Mouse (Mus musculus) liver, embryonic 14.5 days (tissue): Measurements from ENCODE around the gene Bloc1s3. TPM values are rescaled to one million over a fixed set of nuclear protein-coding genes. Genes with fewer than 3 reads are reported as not detected.
A peak's percentile ranks its signal among the peaks of the same experiment; 100 is the strongest.

Experiments
- ATAC-seq: fragments of 200-750 bp; cut with Nextera tagmentation; 2 replicates; pipeline ENCODE4 v1.8.0; 2017; ENCODE audit warnings: moderate number of reproducible peaks, mild to moderate bottlenecking, moderate library complexity; ENCODE audit not compliant: insufficient read depth
- DNase-seq, 3 experiments: peaks; one replicate each; pipeline ENCODE4 v3.0.0-alpha.2; 2012 to 2013; ENCODE audit warnings: low read depth in 3 of 3, low spot score in 3 of 3
- H3K27ac ChIP-seq: fragments of 300-500 bp; sonication (generic); 2 replicates; pipeline ENCODE4 v1.5.1; 2014; ENCODE audit warnings: moderate library complexity, mild to moderate bottlenecking, control low read depth, inconsistent platforms
- H3K27me3 ChIP-seq: fragments of 300-500 bp; sonication (generic); 2 replicates; pipeline ENCODE4 v1.6.1; 2014; ENCODE audit warnings: mild to moderate bottlenecking, low read length, moderate library complexity; ENCODE audit not compliant: control insufficient read depth, insufficient read depth
- H3K36me3 ChIP-seq: fragments of 300-500 bp; sonication (generic); replicated peaks from 2 replicates; pipeline ENCODE4 v1.6.1; 2014; ENCODE audit warnings: low read depth; ENCODE audit not compliant: control insufficient read depth, insufficient read depth
- H3K4me1 ChIP-seq, 2 experiments: fragments of 200-500 bp in 1 of 2; fragments of 300-500 bp in 1 of 2; sonication (generic) in 1 of 2; replicated peaks; 2 replicates each; pipeline ENCODE4 v1.6.1; 2012 to 2014; ENCODE audit warnings: antibody characterized with exemption in 1 of 2, inconsistent platforms in 1 of 2, low read length in 1 of 2; ENCODE audit not compliant: control insufficient read depth in 2 of 2, insufficient read depth in 2 of 2
- H3K4me2 ChIP-seq: fragments of 300-500 bp; sonication (generic); 2 replicates; pipeline ENCODE4 v1.6.1; 2014; ENCODE audit warnings: low read depth, mild to moderate bottlenecking, control low read depth, moderate library complexity
- H3K4me3 ChIP-seq, 2 experiments: fragments of 200-500 bp in 1 of 2; fragments of 300-500 bp in 1 of 2; sonication (generic) in 1 of 2; 2 replicates each; pipeline ENCODE4 v1.5.1; 2012 to 2014; ENCODE audit warnings: low read depth in 2 of 2, low read length in 2 of 2, mild to moderate bottlenecking in 2 of 2, control low read depth in 1 of 2, inconsistent platforms in 1 of 2, moderate library complexity in 1 of 2; ENCODE audit not compliant: insufficient read depth in 1 of 2
- H3K9ac ChIP-seq: fragments of 300-500 bp; sonication (generic); replicated peaks from 2 replicates; pipeline ENCODE4 v1.6.1; 2014; ENCODE audit warnings: mild to moderate bottlenecking, control low read depth, moderate library complexity
- H3K9me3 ChIP-seq: fragments of 300-500 bp; sonication (generic); 2 replicates; pipeline ENCODE4 v1.6.1; 2016; ENCODE audit warnings: low read length, mixed read lengths; ENCODE audit not compliant: control insufficient read depth
- CTCF ChIP-seq: IDR thresholded peaks from 2 replicates; pipeline ENCODE4 v1.5.1; 2016; ENCODE audit warnings: antibody characterized with exemption, low read depth, control low read depth
- EP300 ChIP-seq: IDR thresholded peaks from 2 replicates; pipeline ENCODE4 v1.6.1; 2016; ENCODE audit warnings: antibody characterized with exemption, low read depth
- WGBS: fragments of 180-500 bp; shearing (Covaris S2); extraction: QIAGEN DNeasy Blood & Tissue Kit; methylation state at CpG from one replicate; pipeline ENCODE4 v1.1.7; 2014; ENCODE audit not compliant: insufficient replicate concordance; 5-methylcytosine and 5-hydroxymethylcytosine counted together
- polyA plus RNA-seq, 2 experiments: library from polyadenylated mRNA; depleted of rRNA in 1 of 2; stranded (reverse) in 1 of 2; unstranded in 1 of 2; fragments of >200 nt; fragmentation: Nextera tagmentation in 1 of 2; extraction: Ambion mirVana in 1 of 2; gene quantifications; 2 replicates each; pipeline versions ENCODE4 v1.2.1 to v1.2.3; 2012 to 2014

Gene Bloc1s3
- polyA plus RNA-seq, 2 experiments = 0.39 to 2.0 TPM

DNA sequence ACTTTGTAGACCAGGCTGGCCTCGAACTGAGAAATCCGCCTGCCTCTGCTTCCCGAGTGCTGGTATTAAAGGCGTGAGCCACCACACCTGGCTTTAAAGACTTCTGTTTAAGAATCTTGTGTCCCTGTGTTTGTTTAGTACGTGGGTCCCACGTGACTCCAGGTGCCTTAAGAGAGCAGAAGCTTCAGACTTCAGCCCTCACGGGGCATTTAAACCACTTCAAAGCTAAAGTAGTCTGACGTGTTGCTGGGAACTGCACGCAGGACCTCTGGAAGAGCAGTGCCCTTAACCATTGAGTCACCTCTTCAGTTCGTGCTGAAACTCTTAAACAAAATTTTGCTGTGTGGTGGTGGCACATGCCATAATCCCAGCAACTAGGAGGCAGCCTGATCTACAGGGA, 41.2 kb upstream of the Bloc1s3 start:
- H3K9ac ChIP-seq = no peak overlapping the region
- DNase-seq = no peak
- TF ChIP-seq CTCF (no peak), EP300 (no peak)
- no peaks in the 10 kb centered on the region for H3K27me3 ChIP-seq
- ATAC-seq = no peak
- peaks cover 13% of the 10 kb centered on the region; the same call in 1 of the 2 replicates for H3K36me3 ChIP-seq
- peaks cover 0 to 16% of the 10 kb centered on the region in 2 experiments; a peak in 3 of 4 replicates for H3K4me1 ChIP-seq
- WGBS = 91% methylated on average over 10 of the region's 10 CpGs
- H3K4me2 ChIP-seq = no peak overlapping the region
- H3K4me3 ChIP-seq = no peak overlapping the region
- no peaks in the 10 kb centered on the region for H3K9me3 ChIP-seq
- H3K27ac ChIP-seq = no peak overlapping the region

- DNase-seq (no peak), ATAC-seq (no peak)
- no peak for TF ChIP-seq EP300
- TF ChIP-seq CTCF = no peak
- H3K27me3 ChIP-seq = no peaks in the 10 kb centered on the region
- 79% methylated on average over 2 of the region's 2 CpGs for WGBS
- H3K4me2 ChIP-seq = no peak overlapping the region
- H3K27ac ChIP-seq = no peak overlapping the region
- H3K4me3 ChIP-seq = no peak overlapping the region
- H3K36me3 ChIP-seq = no peaks in the 10 kb centered on the region; the same call in 1 of the 2 replicates
- H3K4me1 ChIP-seq = peaks cover 0 to 16% of the 10 kb centered on the region in 2 experiments
- no peak overlapping the region for H3K9ac ChIP-seq
- H3K9me3 ChIP-seq = no peaks in the 10 kb centered on the region
Measured at GRCm38 (mm10) chr7:19547344-19547969, 39.3 kb upstream of the Bloc1s3 start.

GRCm38 (mm10) chr7:19546007-19546406, 37.8 kb upstream of the Bloc1s3 start:
- H3K4me3 ChIP-seq = no peak overlapping the region
- H3K4me1 ChIP-seq = peaks cover 0 to 11% of the 10 kb centered on the region in 2 experiments
- no peak for DNase-seq
- 74% methylated on average over 3 of the region's 3 CpGs for WGBS
- no peak overlapping the region for H3K9ac ChIP-seq
- ATAC-seq = no peak
- H3K4me2 ChIP-seq = no peak overlapping the region
- no peak for TF ChIP-seq EP300
- no peak for TF ChIP-seq CTCF
- no peaks in the 10 kb centered on the region for H3K9me3 ChIP-seq
- no peak overlapping the region for H3K27ac ChIP-seq
- no peaks in the 10 kb centered on the region for H3K27me3 ChIP-seq
- H3K36me3 ChIP-seq = no peaks in the 10 kb centered on the region; the same call in 1 of the 2 replicates

DNA sequence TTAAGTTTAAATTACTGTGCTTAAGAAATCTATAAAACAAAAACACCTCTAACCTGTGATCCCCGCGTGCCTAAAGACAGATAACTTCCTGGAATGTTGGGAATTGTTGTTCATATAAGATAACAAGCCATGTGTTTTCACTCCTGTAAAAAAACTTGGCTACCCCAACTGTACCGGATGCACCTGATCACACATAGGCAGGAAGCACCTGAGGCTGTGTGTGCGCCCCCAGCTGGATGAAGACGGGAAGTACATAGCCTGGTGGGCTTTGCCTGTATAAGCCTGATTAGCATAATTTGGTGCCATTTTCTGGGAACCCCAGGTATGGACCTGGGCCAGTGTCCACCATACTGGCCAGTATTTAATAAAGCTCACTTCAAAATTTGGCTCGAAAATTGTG, 35.4 kb upstream of the Bloc1s3 start:
- H3K9ac ChIP-seq = no peak overlapping the region

DNA sequence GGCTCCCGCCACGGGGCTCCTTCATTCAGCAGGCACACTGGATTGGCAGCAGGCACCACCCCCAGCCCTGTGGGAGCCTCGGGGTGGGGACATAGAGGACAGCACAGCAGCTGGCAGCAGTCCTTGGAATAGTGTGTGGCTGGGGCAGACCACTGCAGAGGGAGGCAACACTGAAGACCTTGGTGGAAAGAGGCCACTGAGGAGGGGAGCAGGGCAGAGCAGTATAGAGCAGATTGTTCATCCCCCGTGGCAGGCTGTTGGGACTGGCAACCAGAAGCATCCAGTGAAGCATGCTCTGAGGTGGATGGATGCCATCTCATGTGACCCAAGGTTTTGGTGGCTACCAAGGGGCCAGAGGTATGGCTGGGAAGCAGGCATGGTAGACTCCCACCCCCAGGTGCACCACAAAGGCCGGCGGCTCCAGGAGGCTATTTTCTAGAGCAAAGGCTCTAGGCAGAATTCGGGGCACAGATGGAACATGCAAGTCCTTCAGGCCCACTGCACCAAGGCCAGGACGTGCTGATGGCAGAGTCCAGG, 34.1 kb upstream of the Bloc1s3 start:
- H3K4me3 ChIP-seq = no peak overlapping the region
- no peaks in the 10 kb centered on the region for H3K9me3 ChIP-seq
- H3K4me1 ChIP-seq = peaks cover 0 to 9% of the 10 kb centered on the region in 2 experiments
- no peak overlapping the region for H3K4me2 ChIP-seq
- 61% methylated on average over 8 of the region's 8 CpGs for WGBS
- TF ChIP-seq EP300 (no peak), CTCF (no peak)
- H3K36me3 ChIP-seq = no peaks in the 10 kb centered on the region; the same call in none of the 2 replicates
- DNase-seq (no peak), ATAC-seq (no peak)
- H3K9ac ChIP-seq = no peak overlapping the region
- no peak overlapping the region for H3K27ac ChIP-seq
- no peaks in the 10 kb centered on the region for H3K27me3 ChIP-seq

More for the DNA sequence above, 35.4 kb upstream of the Bloc1s3 start:
- no peaks in the 10 kb centered on the region for H3K27me3 ChIP-seq
- H3K4me1 ChIP-seq = peaks cover 0 to 9% of the 10 kb centered on the region in 2 experiments
- 45% methylated on average over 6 of the region's 6 CpGs for whole genome bisulfite sequencing
- DNase-seq (no peak), ATAC-seq (no peak)
- no peak overlapping the region for H3K4me2 ChIP-seq
- TF ChIP-seq CTCF = peak; percentile 73
- TF ChIP-seq EP300 = no peak
- no peak overlapping the region for H3K4me3 ChIP-seq
- no peaks in the 10 kb centered on the region; the same call in none of the 2 replicates for H3K36me3 ChIP-seq
- no peaks in the 10 kb centered on the region for H3K9me3 ChIP-seq
- H3K27ac ChIP-seq = no peak overlapping the region
